Mouse (Mus musculus) left cerebral cortex, postnatal 14 days (tissue): ENCODE results near the gene Gstm3. TPM values are rescaled to one million over a fixed set of nuclear protein-coding genes. Genes with fewer than 3 reads are reported as not detected.
"Not testable (repeated sequence)": the region's sequence is repeated elsewhere in the genome, so short reads cannot be mapped to it uniquely, and the experiment has no call there.

ENCODE experiments used
- DNase-seq, 2 experiments: peaks; one replicate each; pipeline ENCODE4 v3.0.0; 2021 to 2022; ENCODE audit warnings: low spot score in 2 of 2, mixed read lengths in 1 of 2
- intact Hi-C: fragments of 180-260 bp; cut with DNase I; formaldehyde crosslinking; loops from one replicate; pipeline ENCODE4 v1.15.1; 2025
- total RNA-seq, 2 experiments: library from RNA; stranded (reverse); gene quantifications; 2 replicates each; pipeline ENCODE4 v1.2.3; 2021

Gene Gstm3
- total RNA-seq, 2 experiments from 2014 or later = not detected

GRCm38 (mm10) chr3:107981261-107981660, 12.2 kb upstream of the Gstm3 start:
- intact Hi-C loops = no loop called here

GRCm38 (mm10) chr3:107977691-107978090, 8.6 kb upstream of the Gstm3 start:
- no peak for DNase-seq
- intact Hi-C loops = no loop called here

More at GRCm38 (mm10) chr3:107981261-107981660, 12.2 kb upstream of the Gstm3 start:
- DNase-seq = peak in 1 of 2 experiments; percentile 23

GRCm38 (mm10) chr3:107974237-107974636, 5.2 kb upstream of the Gstm3 start:
- intact Hi-C loops = no loop called here
- no peak for DNase-seq

GRCm38 (mm10) chr3:107972070-107972469, 3.0 kb upstream of the Gstm3 start:
- DNase-seq = no peak
- intact Hi-C loops = no loop called here

- intact Hi-C loops, DNase-seq: not testable (repeated sequence)
These were observed 2.0 kb upstream of the Gstm3 start for GRCm38 (mm10) chr3:107971101-107971500.

GRCm38 (mm10) chr3:107966631-107967030, 2.5 kb downstream of the Gstm3 start:
- intact Hi-C loops = no loop called here
- DNase-seq = no peak

- DNase-seq = no peak
- intact Hi-C loops = no loop called here
These were observed 3.5 kb downstream of the Gstm3 start for GRCm38 (mm10) chr3:107965592-107965991.

- DNase-seq = no peak
- intact Hi-C loops = no loop called here
These were observed 4.3 kb downstream of the Gstm3 start for GRCm38 (mm10) chr3:107964656-107965308.

GRCm38 (mm10) chr3:107964026-107964425, 5.1 kb downstream of the Gstm3 start:
- intact Hi-C loops = no loop called here
- no peak for DNase-seq

- DNase-seq, intact Hi-C loops: not testable (repeated sequence)
These were observed 13.8 kb downstream of the Gstm3 start for GRCm38 (mm10) chr3:107955260-107955659.

- intact Hi-C loops = no loop called here
- no peak for DNase-seq
These were observed 15.2 kb downstream of the Gstm3 start for GRCm38 (mm10) chr3:107953906-107954305.

GRCm38 (mm10) chr3:107953328-107953755, 15.7 kb downstream of the Gstm3 start:
- intact Hi-C loops = no loop called here
- DNase-seq = peak; percentile 52 to 72

- DNase-seq = no peak
- intact Hi-C loops = no loop called here
These were observed 18.6 kb downstream of the Gstm3 start for GRCm38 (mm10) chr3:107950531-107950930.

GRCm38 (mm10) chr3:107949461-107949860, 19.6 kb downstream of the Gstm3 start:
- DNase-seq = not testable (repeated sequence)
- intact Hi-C loops = loop anchor here (10.0 kb wide), 1 partner anchor 195 kb away; the partner anchor contains the start of gene Gnai3

GRCm38 (mm10) chr3:107945729-107946128, 23.4 kb downstream of the Gstm3 start:
- intact Hi-C loops = loop anchor here (10.0 kb wide), 1 partner anchor 199 kb away; the partner anchor contains the start of gene Gnai3
- no peak for DNase-seq

GRCm38 (mm10) chr3:107943239-107943990, 25.7 kb downstream of the Gstm3 start, which contains the start of gene Gstm6:
Gene Gstm6 (minus strand): TSS chr3:107943749.
- peak; percentile 48 to 75 for DNase-seq
- intact Hi-C loops = loop anchor here (10.0 kb wide), 1 partner anchor 201 kb away; the partner anchor contains the start of gene Gnai3

GRCm38 (mm10) chr3:107941261-107941660, 27.8 kb downstream of the Gstm3 start:
- intact Hi-C loops = loop anchor here (10.0 kb wide), 1 partner anchor 204 kb away; the partner anchor contains the start of gene Gnai3
- DNase-seq = no peak

- intact Hi-C loops = loop anchor here (10.0 kb wide), 1 partner anchor 204 kb away; the partner anchor contains the start of gene Gnai3
- peak in 1 of 2 experiments; percentile 57 for DNase-seq
These were observed 28.6 kb downstream of the Gstm3 start for GRCm38 (mm10) chr3:107940524-107940923.

GRCm38 (mm10) chr3:107939830-107940229, 29.3 kb downstream of the Gstm3 start:
- intact Hi-C loops = loop anchor here (5.0 to 10.0 kb wide), 2 partner anchors 77 to 205 kb away; partner anchors contain the start of genes Gnai3 and Gstm1
- peak; percentile 47 to 83 for DNase-seq

- intact Hi-C loops = loop anchor here (5.0 kb wide), 1 partner anchor 78 kb away; the partner anchor contains the start of gene Gstm1
- DNase-seq = peak; percentile 51 to 81
These were observed 29.7 kb downstream of the Gstm3 start for GRCm38 (mm10) chr3:107939403-107939802.
